Mouse (Mus musculus) liver, adult 2 months (tissue): ENCODE measurements at regions not wholly inside any gene's neighbourhood (a gene's known extent, or its start where the extent isn't known, plus 50 kb on each side); places are given as distances from the start of the nearest gene placed in this dataset.

Experiments used
- CTCF ChIP-seq: fragments of 200-500 bp; IDR thresholded peaks from 2 replicates; pipeline ENCODE4 v1.5.1; 2011; ENCODE audit warnings: low read depth, low read length, control low read depth
- POLR2A ChIP-seq: fragments of 200-500 bp; IDR thresholded peaks from 2 replicates; pipeline ENCODE4 v1.6.1; 2011; ENCODE audit warnings: low read length, control low read depth; ENCODE audit not compliant: insufficient read depth; ENCODE audit errors: extremely low read depth

GRCm38 (mm10) chr3:80309931-80310330, 425.6 kb downstream of the Fam198b start:
- TF ChIP-seq POLR2A (no peak), CTCF (no peak)
